Mouse (Mus musculus) liver, postnatal 0 days (tissue): ENCODE data around the gene Mlec.

Experiments
- CTCF ChIP-seq: sonication (generic); IDR thresholded peaks from 2 replicates; pipeline ENCODE4 v1.5.1; 2016; ENCODE audit warnings: antibody characterized with exemption, low read depth
- EP300 ChIP-seq: IDR thresholded peaks from 2 replicates; pipeline ENCODE4 v1.6.1; 2016; ENCODE audit warnings: antibody characterized with exemption, low read depth, mild to moderate bottlenecking

GRCm38 (mm10) chr5:115156401-115156800 lies 1.6 kb downstream of the Mlec start:
- TF ChIP-seq CTCF (no peak), EP300 (no peak)
